Mouse (Mus musculus) kidney, embryonic 14.5 days (tissue): ENCODE data around the gene Dbil5. TPM values are rescaled to one million over a fixed set of nuclear protein-coding genes. Genes with fewer than 3 reads are reported as not detected.

Experiments used
- ATAC-seq: fragments of 200-750 bp; cut with Nextera tagmentation; 2 replicates; pipeline ENCODE4 v1.8.0; 2017; ENCODE audit warnings: moderate number of reproducible peaks, mild to moderate bottlenecking, moderate TSS enrichment, moderate library complexity; ENCODE audit not compliant: low FRiP score, low TSS enrichment
- H3K27ac ChIP-seq: fragments of 300-500 bp; sonication (generic); 2 replicates; pipeline ENCODE4 v1.5.1; 2014; ENCODE audit warnings: low read depth, mild to moderate bottlenecking, low read length, moderate library complexity, mixed read lengths
- H3K27me3 ChIP-seq: fragments of 300-500 bp; sonication (generic); 2 replicates; pipeline ENCODE4 v1.6.1; 2014; ENCODE audit warnings: mild to moderate bottlenecking, low read length; ENCODE audit not compliant: control insufficient read depth, insufficient read depth
- H3K36me3 ChIP-seq: fragments of 300-500 bp; sonication (generic); 2 replicates; pipeline ENCODE4 v1.6.1; 2014; ENCODE audit warnings: low read length, mixed read lengths; ENCODE audit not compliant: control insufficient read depth, insufficient read depth
- H3K4me1 ChIP-seq: fragments of 300-500 bp; sonication (generic); 2 replicates; pipeline ENCODE4 v1.6.1; 2014; ENCODE audit warnings: low read length, mixed read lengths; ENCODE audit not compliant: control insufficient read depth, insufficient read depth
- H3K4me2 ChIP-seq: fragments of 300-500 bp; sonication (generic); replicated peaks from 2 replicates; pipeline ENCODE4 v1.6.1; 2014; ENCODE audit warnings: low read depth, mild to moderate bottlenecking, low read length
- H3K4me3 ChIP-seq: fragments of 300-500 bp; sonication (generic); 2 replicates; pipeline ENCODE4 v1.5.1; 2014; ENCODE audit warnings: mild to moderate bottlenecking, low read length
- H3K9ac ChIP-seq: fragments of 300-500 bp; sonication (generic); 2 replicates; pipeline ENCODE4 v1.6.1; 2014; ENCODE audit warnings: low read depth, mild to moderate bottlenecking, low read length, moderate library complexity
- H3K9me3 ChIP-seq: fragments of 300-500 bp; sonication (generic); 2 replicates; pipeline ENCODE4 v1.6.1; 2016; ENCODE audit warnings: low read length; ENCODE audit not compliant: control insufficient read depth
- WGBS: fragments of 180-500 bp; shearing (Covaris S2); extraction: QIAGEN DNeasy Blood & Tissue Kit; methylation state at CpG from one replicate; pipeline ENCODE4 v1.1.7; 2014; 5-methylcytosine and 5-hydroxymethylcytosine counted together
- polyA plus RNA-seq: library from polyadenylated mRNA; unstranded; fragments of >200 nt; fragmentation: Nextera tagmentation; extraction: Ambion mirVana; gene quantifications from 2 replicates; pipeline ENCODE4 v1.2.1, GENCODE M21; 2014

The Dbil5 gene
- 1.2 and 1.6 TPM in 2 replicates for polyA plus RNA-seq

- Histone ChIP-seq H3K27ac (peak within 1 kb of the TSS; percentile 88), H3K4me2 (peak within 1 kb of the TSS; percentile 52), H3K27me3 (no peaks in the 10 kb centered on the region), H3K4me3 (peak within 1 kb of the TSS; percentile 87), H3K36me3 (peaks cover 33% of the 10 kb centered on the region), H3K9me3 (no peaks in the 10 kb centered on the region), H3K4me1 (peaks cover 6% of the 10 kb centered on the region; the same call in 1 of the 2 replicates), H3K9ac (peak within 1 kb of the TSS; percentile 95)
- WGBS, result 0% methylated on average over 35 of the region's 35 CpGs
- peak; percentile 97 for ATAC-seq
Observed at GRCm38 (mm10) chr11:76217390-76217800, at the start of gene Dbil5, which contains the start of gene Gemin4. Dbil5 (plus strand) TSS chr11:76217608. Gemin4 (minus strand) TSS chr11:76217664.

GRCm38 (mm10) chr11:76168976-76169375 lies 48.4 kb upstream of the Dbil5 start:
- Histone ChIP-seq H3K4me2 (no peak overlapping the region), H3K36me3 (peaks cover 21% of the 10 kb centered on the region), H3K9ac (no peak overlapping the region), H3K27ac (no peak overlapping the region), H3K4me3 (no peak overlapping the region), H3K4me1 (no peaks in the 10 kb centered on the region), H3K27me3 (no peaks in the 10 kb centered on the region), H3K9me3 (no peaks in the 10 kb centered on the region)
- ATAC-seq, result no peak
- WGBS, result 85% methylated on average over 3 of the region's 3 CpGs

- Histone ChIP-seq H3K27me3 (no peaks in the 10 kb centered on the region), H3K4me2 (no peak overlapping the region), H3K9ac (no peak overlapping the region), H3K4me3 (no peak overlapping the region), H3K36me3 (peaks cover 21% of the 10 kb centered on the region), H3K9me3 (no peaks in the 10 kb centered on the region), H3K27ac (no peak overlapping the region), H3K4me1 (no peaks in the 10 kb centered on the region)
- WGBS, result 64% methylated on average over 5 of the region's 5 CpGs
- no peak for ATAC-seq
Observed at GRCm38 (mm10) chr11:76170207-76170606, 47.2 kb upstream of the Dbil5 start.

- H3K4me1 ChIP-seq, result peaks cover 9% of the 10 kb centered on the region; the same call in 1 of the 2 replicates
- ATAC-seq, result peak; percentile 83
- WGBS, result 1% methylated on average over 28 of the region's 28 CpGs
- no peaks in the 10 kb centered on the region for H3K9me3 ChIP-seq
- peak overlapping the region; percentile 88 for H3K4me3 ChIP-seq
- H3K36me3 ChIP-seq, result peaks cover 4% of the 10 kb centered on the region; the same call in 1 of the 2 replicates
- peak overlapping the region; percentile 63 for H3K9ac ChIP-seq
- 0 out of 2 replicates have a peak overlapping the region, but pooled peaks have one; percentile 18 for H3K27ac ChIP-seq
- no peaks in the 10 kb centered on the region for H3K27me3 ChIP-seq
- peak overlapping the region; percentile 93 for H3K4me2 ChIP-seq
Observed at GRCm38 (mm10) chr11:76178726-76179494, 38.5 kb upstream of the Dbil5 start.

- H3K4me1 ChIP-seq, result peaks cover 9% of the 10 kb centered on the region; the same call in 1 of the 2 replicates
- 0 out of 2 replicates have a peak within 1 kb of the TSS, but pooled peaks have one; percentile 18 for H3K27ac ChIP-seq
- under 1% methylated on average over 37 of the region's 37 CpGs for WGBS
- peak within 1 kb of the TSS; percentile 93 for H3K4me2 ChIP-seq
- no peaks in the 10 kb centered on the region for H3K9me3 ChIP-seq
- ATAC-seq, result peak; percentile 91
- peaks cover 4% of the 10 kb centered on the region; the same call in 1 of the 2 replicates for H3K36me3 ChIP-seq
- peak within 1 kb of the TSS; percentile 63 for H3K9ac ChIP-seq
- peak within 1 kb of the TSS; percentile 88 for H3K4me3 ChIP-seq
- no peaks in the 10 kb centered on the region for H3K27me3 ChIP-seq
Observed at GRCm38 (mm10) chr11:76179495-76180145, 37.8 kb upstream of the Dbil5 start, which contains the start of the genes Vps53 and Fam57a. Vps53 (minus strand) TSS chr11:76179647. Fam57a (plus strand) TSS chr11:76179671.

- no peak for ATAC-seq
- Histone ChIP-seq H3K27ac (no peak overlapping the region), H3K27me3 (no peaks in the 10 kb centered on the region), H3K4me2 (peak overlapping the region; percentile 93), H3K36me3 (peaks cover 4% of the 10 kb centered on the region; the same call in 1 of the 2 replicates), H3K4me3 (peak overlapping the region; percentile 88), H3K9me3 (no peaks in the 10 kb centered on the region), H3K9ac (peak overlapping the region; percentile 63; the same call in 1 of the 2 replicates), H3K4me1 (peaks cover 9% of the 10 kb centered on the region; the same call in 1 of the 2 replicates)
- 19% methylated on average over 7 of the region's 7 CpGs for WGBS
Observed at GRCm38 (mm10) chr11:76180146-76180540, 37.3 kb upstream of the Dbil5 start.

- H3K9ac ChIP-seq, result no peak overlapping the region
- H3K4me1 ChIP-seq, result peaks cover 4% of the 10 kb centered on the region; the same call in 1 of the 2 replicates
- H3K9me3 ChIP-seq, result no peaks in the 10 kb centered on the region
- H3K27ac ChIP-seq, result no peak overlapping the region
- no peaks in the 10 kb centered on the region for H3K36me3 ChIP-seq
- 82% methylated on average over 4 of the region's 4 CpGs for WGBS
- H3K4me3 ChIP-seq, result no peak overlapping the region
- no peaks in the 10 kb centered on the region for H3K27me3 ChIP-seq
- no peak for ATAC-seq
- H3K4me2 ChIP-seq, result no peak overlapping the region
Observed at GRCm38 (mm10) chr11:76183745-76184144, 33.7 kb upstream of the Dbil5 start.

GRCm38 (mm10) chr11:76186908-76187307 lies 30.5 kb upstream of the Dbil5 start:
- Histone ChIP-seq H3K9me3 (no peaks in the 10 kb centered on the region), H3K4me3 (no peak overlapping the region), H3K4me1 (no peaks in the 10 kb centered on the region), H3K4me2 (no peak overlapping the region), H3K9ac (no peak overlapping the region), H3K27ac (no peak overlapping the region), H3K36me3 (no peaks in the 10 kb centered on the region), H3K27me3 (no peaks in the 10 kb centered on the region)
- WGBS, result 88% methylated on average over 6 of the region's 6 CpGs
- ATAC-seq, result no peak
